Mouse (Mus musculus): ENCODE results near the gene Cops8. TPM values are rescaled to one million over a fixed set of nuclear protein-coding genes. Genes with fewer than 3 reads are reported as not detected.

Cops8 gene
- total RNA-seq (2023), result 10 to 100 TPM; 58.7 to 60.9 TPM

DNA sequence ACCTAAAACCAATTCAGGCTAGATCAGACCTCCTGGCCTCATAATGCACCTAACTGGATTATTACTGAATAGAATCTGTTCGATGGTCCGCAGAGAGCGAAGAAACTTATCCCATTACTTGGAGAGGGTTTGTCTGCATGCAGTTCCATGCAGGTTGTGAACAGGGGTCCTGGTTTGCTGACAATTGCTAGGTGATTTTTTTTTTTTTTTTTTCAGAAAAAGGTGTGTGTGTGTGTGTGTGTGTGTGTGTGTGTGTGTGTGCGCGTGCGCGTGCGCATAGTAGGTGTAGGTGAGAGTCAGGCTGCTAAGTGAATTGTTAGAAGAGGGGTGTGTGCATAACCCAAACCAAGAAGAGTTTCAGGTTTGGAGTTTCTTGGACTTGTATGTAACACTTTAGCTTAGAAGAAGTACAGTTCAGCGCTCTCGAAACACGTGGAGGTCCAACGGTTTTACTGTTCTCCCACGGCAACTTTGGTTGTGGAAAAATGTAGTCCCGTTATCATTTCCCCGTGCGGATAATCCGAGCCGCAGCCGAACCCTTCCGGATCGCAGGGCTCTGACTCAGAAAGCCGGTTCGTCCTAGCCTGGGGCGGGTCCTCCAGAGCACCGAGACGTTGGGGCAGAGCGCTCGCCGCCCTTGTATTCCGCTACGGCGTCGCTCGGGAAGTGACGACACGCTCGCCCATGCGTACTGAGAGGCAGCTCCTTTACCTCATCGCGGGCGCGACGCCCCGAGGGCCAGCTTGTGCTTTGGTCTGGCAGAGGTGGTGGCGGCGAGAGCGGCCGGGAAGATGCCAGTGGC, at the start of gene Cops8:
TSS of gene Cops8 (plus strand) at position 223 of the 802 bp plus-strand sequence.

Other genes with a start within 250 kb of the Cops8 start
- gene Col6a3, start 241.0 kb downstream of the Cops8 start, total RNA-seq (2023), result under 1 TPM; 0.33 to 0.42 TPM